Mouse (Mus musculus): ENCODE measurements around the gene Cd274.

DNA sequence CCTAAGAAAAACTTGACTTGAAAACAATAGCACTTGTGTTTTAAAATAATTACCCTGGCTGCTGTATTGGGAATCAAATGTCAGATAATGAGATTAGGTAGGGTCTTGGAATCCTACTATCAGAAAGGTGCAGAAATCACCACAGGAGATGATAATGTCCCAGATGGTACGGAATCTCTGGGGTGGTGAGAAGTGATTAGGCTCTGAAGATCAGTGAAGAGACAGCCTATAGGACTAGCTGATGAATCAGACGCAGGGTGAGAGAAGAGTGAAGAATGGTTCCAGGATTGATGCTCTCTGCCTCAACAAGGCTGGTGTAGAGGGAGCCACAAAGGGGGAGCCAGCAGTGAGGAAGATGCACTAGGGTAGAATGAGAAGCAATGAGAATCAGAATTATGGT is 49.9 kb downstream of the Cd274 start:
- TF ChIP-seq USF1 (IDR thresholded peaks at IDR 0.05; ENCODE audit: low read depth, low read length) (no peak), E2F4 (IDR thresholded peaks at IDR 0.05; ENCODE audit: insufficient replicate concordance, low read depth, low read length) (no peak), KAT2A (IDR thresholded peaks at IDR 0.05; ENCODE audit: insufficient replicate concordance, low read length) (no peak), GABPA (IDR thresholded peaks at IDR 0.05; ENCODE audit: insufficient replicate concordance, low read depth, low read length) (no peak), ELF1 (IDR thresholded peaks at IDR 0.05; ENCODE audit: low read depth, low read length) (no peak), SMC3 (IDR thresholded peaks at IDR 0.05; ENCODE audit: low read depth, low read length) (no peak), ZC3H11A (IDR thresholded peaks at IDR 0.05; ENCODE audit: low read depth, low read length) (no peak), CTCF (conservative IDR thresholded peaks at IDR 0.05 in 1 of 2, IDR thresholded peaks at IDR 0.05 in 1 of 2; ENCODE audit: low read depth in 2 of 2, low read length in 2 of 2) (no peak)
